Mouse (Mus musculus) CD4-positive helper T cell, adult 2 months (primary cell): Measurements from ENCODE around the gene Cdkn1a.
"Not testable (repeated sequence)": the region's sequence is repeated elsewhere in the genome, so short reads cannot be mapped to it uniquely, and the experiment has no call there.

Source experiments
- DNase-seq: peaks from one replicate; pipeline ENCODE4 v3.0.0-alpha.2; 2012; ENCODE audit warnings: low read depth, missing footprints, low spot score

The Cdkn1a gene

GRCm38 (mm10) chr17:29081618-29082381 is 9.0 kb upstream of the Cdkn1a start:
- peak; percentile 86 for DNase-seq

- no peak for DNase-seq
Measured at GRCm38 (mm10) chr17:29083586-29083985, 7.2 kb upstream of the Cdkn1a start.

GRCm38 (mm10) chr17:29084656-29085055 is 6.1 kb upstream of the Cdkn1a start:
- no peak for DNase-seq

GRCm38 (mm10) chr17:29085266-29085665 is 5.5 kb upstream of the Cdkn1a start:
- DNase-seq, result no peak

GRCm38 (mm10) chr17:29086916-29087315 is 3.9 kb upstream of the Cdkn1a start:
- DNase-seq, result no peak

GRCm38 (mm10) chr17:29091348-29091944 is 670 bp downstream of the Cdkn1a start:
- DNase-seq, result no peak

GRCm38 (mm10) chr17:29092497-29092896 is 1.7 kb downstream of the Cdkn1a start:
- no peak for DNase-seq

- peak; percentile 85 for DNase-seq
Measured at GRCm38 (mm10) chr17:29093110-29093952, 2.6 kb downstream of the Cdkn1a start.

- DNase-seq, result no peak
Measured at GRCm38 (mm10) chr17:29093961-29094309, 3.2 kb downstream of the Cdkn1a start.

GRCm38 (mm10) chr17:29094310-29095181 is 3.8 kb downstream of the Cdkn1a start:
- peak; percentile 46 for DNase-seq

GRCm38 (mm10) chr17:29095201-29095733 is 4.5 kb downstream of the Cdkn1a start:
- DNase-seq, result peak; percentile 95

- no peak for DNase-seq
Measured at GRCm38 (mm10) chr17:29096245-29096644, 5.5 kb downstream of the Cdkn1a start.

GRCm38 (mm10) chr17:29096851-29097561 is 6.2 kb downstream of the Cdkn1a start:
- no peak for DNase-seq

GRCm38 (mm10) chr17:29098291-29098690 is 7.5 kb downstream of the Cdkn1a start:
- DNase-seq, result no peak

GRCm38 (mm10) chr17:29099076-29099475 is 8.3 kb downstream of the Cdkn1a start:
- DNase-seq, result no peak

GRCm38 (mm10) chr17:29100627-29101026 is 9.9 kb downstream of the Cdkn1a start:
- no peak for DNase-seq

GRCm38 (mm10) chr17:29110356-29110755 is 19.6 kb downstream of the Cdkn1a start:
- DNase-seq, result not testable (repeated sequence)

- no peak for DNase-seq
Measured at GRCm38 (mm10) chr17:29111332-29111731, 20.6 kb downstream of the Cdkn1a start.

GRCm38 (mm10) chr17:29113591-29114352 is 23.0 kb downstream of the Cdkn1a start, which contains the start of gene Rab44:
Rab44 (plus strand) TSS chr17:29114145.
- no peak for DNase-seq

GRCm38 (mm10) chr17:29116023-29116422 is 25.2 kb downstream of the Cdkn1a start:
- no peak for DNase-seq
